Mouse (Mus musculus) hindbrain, embryonic 10.5 days (tissue): ENCODE measurements at regions not wholly inside any gene's neighbourhood (a gene's known extent, or its start where the extent isn't known, plus 50 kb on each side); places are given as distances from the start of the nearest gene placed in this dataset.

Experiments
- DNase-seq: peaks from one replicate; pipeline ENCODE4 v3.0.0-alpha.2; 2017; ENCODE audit warnings: low spot score
- H3K27ac ChIP-seq: fragments of 300-500 bp; sonication (generic); 2 replicates; pipeline ENCODE4 v1.5.1; 2016; ENCODE audit warnings: mild to moderate bottlenecking, moderate library complexity
- H3K27me3 ChIP-seq: fragments of 300-500 bp; sonication (generic); 2 replicates; pipeline ENCODE4 v1.6.1; 2016; ENCODE audit warnings: mild to moderate bottlenecking; ENCODE audit not compliant: poor library complexity, insufficient read depth, severe bottlenecking
- H3K36me3 ChIP-seq: fragments of 300-500 bp; sonication (generic); 2 replicates; pipeline ENCODE4 v1.6.1; 2016; ENCODE audit warnings: mild to moderate bottlenecking, moderate library complexity
- H3K4me1 ChIP-seq: fragments of 300-500 bp; sonication (generic); replicated peaks from 2 replicates; pipeline ENCODE4 v1.6.1; 2016; ENCODE audit warnings: mild to moderate bottlenecking
- H3K4me3 ChIP-seq: fragments of 300-500 bp; sonication (generic); 2 replicates; pipeline ENCODE4 v1.5.1; 2016; ENCODE audit warnings: mild to moderate bottlenecking, moderate library complexity
- H3K9me3 ChIP-seq: fragments of 300-500 bp; sonication (generic); 2 replicates; pipeline ENCODE4 v1.6.1; 2016; ENCODE audit warnings: mild to moderate bottlenecking, moderate library complexity
- WGBS: fragments of 180-500 bp; shearing (Covaris S2); methylation state at CpG from one replicate; pipeline ENCODE4 v1.1.7; 2016; 5-methylcytosine and 5-hydroxymethylcytosine counted together

DNA sequence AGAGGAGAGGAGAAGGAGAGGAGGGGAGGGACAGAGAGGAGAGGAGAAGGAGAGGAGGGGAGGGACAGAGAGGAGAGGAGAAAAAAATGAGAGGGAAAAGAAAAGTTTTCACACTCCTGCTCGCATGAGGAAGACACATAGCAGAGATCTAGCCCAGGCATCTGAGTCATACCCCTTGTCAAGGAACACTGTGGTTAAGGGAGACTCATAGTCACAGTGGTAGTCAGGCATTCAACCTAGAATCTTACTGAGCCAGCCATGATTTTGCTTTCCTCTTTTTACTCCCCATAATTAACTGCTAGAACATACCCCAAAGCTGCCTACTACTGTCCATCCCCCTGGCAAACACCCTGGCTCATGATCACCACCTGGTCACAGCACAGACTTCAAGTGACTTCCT, 160.6 kb downstream of the Nr2f2 start:
- Histone ChIP-seq H3K36me3 (no peaks in the 10 kb centered on the region), H3K4me1 (peaks cover 4% of the 10 kb centered on the region; the same call in 1 of the 2 replicates), H3K9me3 (no peaks in the 10 kb centered on the region), H3K27ac (no peak overlapping the region), H3K27me3 (no peaks in the 10 kb centered on the region), H3K4me3 (no peak overlapping the region)
- WGBS = 87% methylated on average over 1 of the region's 1 CpGs
- no peak for DNase-seq

DNA sequence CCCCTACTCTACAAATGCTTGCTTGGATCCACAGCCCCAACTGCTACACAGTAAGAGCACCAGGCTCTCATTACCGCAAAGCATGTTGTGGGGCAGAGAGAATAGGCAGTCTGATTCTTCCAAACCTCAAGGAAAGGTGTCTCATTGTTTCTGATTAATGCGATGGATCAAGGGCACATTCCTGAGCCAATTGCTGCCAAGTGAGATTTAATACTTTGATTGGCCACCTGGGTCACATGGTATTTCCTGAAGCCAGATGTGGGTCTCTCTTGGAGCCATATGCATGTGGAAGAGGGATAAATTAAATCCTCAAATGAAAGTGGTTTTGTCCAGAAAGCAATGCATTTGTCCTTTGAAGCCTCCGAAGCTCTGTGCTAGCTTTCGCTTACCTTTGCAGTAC, 166.3 kb downstream of the Nr2f2 start:
- H3K4me1 ChIP-seq = no peaks in the 10 kb centered on the region
- H3K27me3 ChIP-seq = no peaks in the 10 kb centered on the region
- H3K27ac ChIP-seq = no peak overlapping the region
- no peaks in the 10 kb centered on the region for H3K36me3 ChIP-seq
- no peaks in the 10 kb centered on the region for H3K9me3 ChIP-seq
- H3K4me3 ChIP-seq = no peak overlapping the region
- DNase-seq = no peak
- 93% methylated on average over 4 of the region's 4 CpGs for WGBS

DNA sequence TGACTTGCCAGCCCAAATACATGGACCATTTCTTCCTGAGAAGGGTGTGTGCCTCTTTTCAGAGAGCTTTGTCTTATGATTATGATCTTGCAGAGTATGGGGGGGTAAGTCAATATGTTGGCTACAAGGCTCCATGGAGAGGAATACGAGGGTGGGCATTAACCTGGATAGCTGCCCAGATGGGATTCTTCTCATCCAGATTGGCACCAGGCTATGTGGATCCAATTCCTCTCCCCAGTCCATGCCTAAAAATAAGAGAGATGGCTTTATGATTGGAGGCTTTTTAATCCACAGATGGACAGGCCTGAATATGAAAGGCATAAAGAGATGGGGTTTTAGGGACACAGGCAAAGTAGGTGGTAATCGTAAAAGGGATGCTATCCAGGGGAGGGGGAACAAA, 187.6 kb downstream of the Nr2f2 start:
- Histone ChIP-seq H3K27ac (no peak overlapping the region), H3K27me3 (peaks cover 59% of the 10 kb centered on the region), H3K4me1 (peaks cover 16% of the 10 kb centered on the region), H3K36me3 (no peaks in the 10 kb centered on the region), H3K4me3 (no peak overlapping the region), H3K9me3 (no peaks in the 10 kb centered on the region)
- DNase-seq = no peak
- 86% methylated on average over 2 of the region's 2 CpGs for WGBS

DNA sequence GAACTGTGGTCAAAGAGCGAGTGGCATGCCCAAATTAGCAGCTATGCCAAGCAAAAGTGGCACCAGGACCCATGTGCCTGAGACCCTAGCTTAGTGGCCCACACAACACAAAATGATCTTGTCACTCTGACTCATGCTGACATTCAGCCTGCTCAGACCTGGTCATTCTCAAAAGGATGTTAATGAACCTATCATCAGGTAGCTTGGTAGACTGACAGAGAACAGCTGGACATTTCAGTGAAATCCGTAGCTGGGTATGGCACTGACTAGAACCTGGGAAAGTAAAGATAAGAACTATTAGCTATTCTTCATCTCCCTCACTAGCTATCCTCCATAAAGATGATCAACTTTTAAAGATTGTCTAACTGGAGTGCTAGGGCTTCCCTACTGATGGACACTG, 188.5 kb downstream of the Nr2f2 start:
- Histone ChIP-seq H3K9me3 (no peaks in the 10 kb centered on the region), H3K4me3 (no peak overlapping the region), H3K36me3 (no peaks in the 10 kb centered on the region), H3K27ac (no peak overlapping the region), H3K27me3 (peaks cover 59% of the 10 kb centered on the region), H3K4me1 (peaks cover 16% of the 10 kb centered on the region)
- 84% methylated on average over 2 of the region's 2 CpGs for WGBS
- DNase-seq = no peak

DNA sequence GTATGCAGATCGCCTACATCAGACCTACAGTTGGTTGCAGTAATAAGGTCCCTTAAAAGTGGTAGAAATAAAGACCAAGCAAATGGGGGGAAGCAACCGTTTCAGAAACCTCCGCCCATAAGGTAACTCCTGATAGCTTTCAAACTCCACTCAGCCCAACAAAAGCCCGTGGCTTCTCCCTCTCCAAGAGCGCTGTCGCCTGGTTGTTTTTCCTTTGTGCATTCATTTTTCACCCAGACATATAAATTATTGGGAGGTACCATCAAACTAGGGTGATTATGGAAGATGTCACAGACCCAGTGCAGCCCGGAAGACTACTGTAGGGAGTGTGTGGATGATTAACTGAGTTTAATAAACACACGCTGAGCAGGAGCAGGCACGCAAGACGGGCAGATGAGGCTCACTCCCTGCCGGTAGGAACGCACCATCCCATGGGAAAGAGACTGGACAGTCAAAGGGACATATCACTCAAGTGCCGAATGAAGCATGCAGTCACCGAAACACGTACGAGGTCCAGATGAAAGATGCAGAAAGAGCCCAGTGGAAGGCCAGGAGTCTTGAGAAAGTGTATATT, 189.8 kb downstream of the Nr2f2 start:
- H3K4me3 ChIP-seq = no peak overlapping the region
- H3K27me3 ChIP-seq = peaks cover 59% of the 10 kb centered on the region
- no peaks in the 10 kb centered on the region for H3K36me3 ChIP-seq
- no peak overlapping the region for H3K27ac ChIP-seq
- WGBS = 58% methylated on average over 16 of the region's 16 CpGs
- H3K4me1 ChIP-seq = peaks cover 16% of the 10 kb centered on the region
- H3K9me3 ChIP-seq = no peaks in the 10 kb centered on the region
- DNase-seq = no peak

DNA sequence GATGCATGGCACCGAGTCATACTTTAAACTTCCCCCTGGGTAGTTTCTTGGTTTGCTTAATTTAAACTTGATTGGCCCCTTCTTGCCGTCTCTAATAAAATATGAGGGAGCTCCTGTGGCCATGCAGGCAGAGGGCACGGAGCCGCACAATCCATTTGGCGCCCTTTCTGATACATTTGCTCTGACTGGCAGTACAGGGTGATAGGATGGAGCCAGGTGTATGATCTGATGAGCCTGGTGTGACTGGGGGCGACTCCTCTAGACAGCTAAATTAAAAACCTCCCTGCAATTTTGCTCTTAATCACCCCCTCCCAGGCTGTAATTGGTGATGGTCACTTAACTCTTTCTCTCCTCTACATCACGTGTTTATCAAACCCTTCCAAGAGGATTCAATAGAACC, 190.4 kb downstream of the Nr2f2 start:
- DNase-seq = no peak
- Histone ChIP-seq H3K36me3 (no peaks in the 10 kb centered on the region), H3K4me1 (peaks cover 16% of the 10 kb centered on the region), H3K9me3 (no peaks in the 10 kb centered on the region), H3K4me3 (no peak overlapping the region), H3K27me3 (peaks cover 59% of the 10 kb centered on the region), H3K27ac (no peak overlapping the region)
- 82% methylated on average over 7 of the region's 7 CpGs for WGBS

DNA sequence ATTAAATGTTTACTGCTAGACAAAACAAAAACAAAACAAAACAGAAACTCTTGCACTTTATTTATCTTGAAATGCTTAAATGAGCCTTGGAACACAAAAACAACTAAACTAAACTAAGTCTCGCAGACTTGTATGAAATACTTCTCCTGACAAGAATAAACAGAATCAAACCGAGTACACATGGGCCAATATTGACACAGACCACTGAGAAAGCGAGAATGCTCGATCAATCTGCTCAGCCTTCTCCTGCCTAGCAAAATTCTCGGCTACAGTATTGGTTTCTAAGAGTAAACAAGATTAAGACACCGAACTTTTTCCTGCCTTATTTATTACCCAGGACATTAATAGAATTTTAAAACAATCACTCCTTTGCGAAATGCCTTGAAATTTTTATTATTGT, 194.1 kb downstream of the Nr2f2 start:
- WGBS = 44% methylated on average over 7 of the region's 7 CpGs
- peak overlapping the region; percentile 35; the same call in 1 of the 2 replicates for H3K27ac ChIP-seq
- no peaks in the 10 kb centered on the region for H3K36me3 ChIP-seq
- H3K4me1 ChIP-seq = peaks cover 14% of the 10 kb centered on the region
- no peaks in the 10 kb centered on the region for H3K9me3 ChIP-seq
- H3K27me3 ChIP-seq = peaks cover 62% of the 10 kb centered on the region
- DNase-seq = no peak
- H3K4me3 ChIP-seq = no peak overlapping the region

DNA sequence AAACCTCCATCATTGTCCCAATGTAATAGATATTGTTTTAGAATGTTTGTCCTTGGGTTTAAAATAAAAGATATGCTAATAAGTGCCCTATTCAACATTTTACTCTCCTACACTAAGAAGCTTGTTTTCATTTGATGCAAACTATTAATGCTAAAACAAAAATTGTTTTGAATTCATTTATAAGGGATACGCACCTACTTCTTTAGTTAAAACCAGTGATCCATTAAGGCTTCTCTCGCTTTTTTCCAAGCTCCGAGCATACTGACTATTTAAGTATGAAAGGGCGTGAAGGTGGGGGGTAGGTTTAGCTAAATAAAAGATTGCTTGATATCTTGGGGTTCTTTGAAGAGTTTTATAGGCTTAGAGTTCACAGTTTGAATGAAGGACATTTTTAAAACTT, 195.1 kb downstream of the Nr2f2 start:
- Histone ChIP-seq H3K27me3 (peaks cover 60% of the 10 kb centered on the region), H3K9me3 (no peaks in the 10 kb centered on the region), H3K27ac (no peak overlapping the region), H3K4me3 (no peak overlapping the region), H3K4me1 (peaks cover 15% of the 10 kb centered on the region), H3K36me3 (no peaks in the 10 kb centered on the region)
- DNase-seq = no peak
- 37% methylated on average over 4 of the region's 4 CpGs for WGBS

DNA sequence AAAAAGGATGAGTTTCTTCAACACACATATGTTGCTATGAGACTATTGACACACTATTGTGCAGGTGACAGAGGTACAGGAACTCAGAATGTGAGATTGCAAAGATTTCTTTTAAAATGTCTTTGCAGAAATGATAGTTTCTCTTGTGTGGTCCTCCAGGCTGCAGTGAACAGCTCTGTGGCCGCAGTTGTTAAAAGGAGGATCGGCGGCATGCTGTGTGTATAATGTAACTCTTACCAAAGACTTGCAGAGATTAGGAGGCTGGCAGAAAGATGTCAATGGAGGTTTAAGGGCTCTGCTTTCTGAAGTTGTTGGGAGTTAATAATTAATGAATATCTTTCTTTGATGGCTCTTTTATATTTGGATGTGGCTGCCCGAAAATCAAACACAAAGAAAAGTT, 198.5 kb downstream of the Nr2f2 start:
- Histone ChIP-seq H3K27me3 (peaks cover 76% of the 10 kb centered on the region), H3K4me3 (no peak overlapping the region; the same call in 1 of the 2 replicates), H3K9me3 (no peaks in the 10 kb centered on the region), H3K27ac (peak overlapping the region; percentile 23; the same call in 1 of the 2 replicates), H3K4me1 (peaks cover 33% of the 10 kb centered on the region), H3K36me3 (no peaks in the 10 kb centered on the region)
- no peak for DNase-seq
- 31% methylated on average over 4 of the region's 4 CpGs for WGBS

DNA sequence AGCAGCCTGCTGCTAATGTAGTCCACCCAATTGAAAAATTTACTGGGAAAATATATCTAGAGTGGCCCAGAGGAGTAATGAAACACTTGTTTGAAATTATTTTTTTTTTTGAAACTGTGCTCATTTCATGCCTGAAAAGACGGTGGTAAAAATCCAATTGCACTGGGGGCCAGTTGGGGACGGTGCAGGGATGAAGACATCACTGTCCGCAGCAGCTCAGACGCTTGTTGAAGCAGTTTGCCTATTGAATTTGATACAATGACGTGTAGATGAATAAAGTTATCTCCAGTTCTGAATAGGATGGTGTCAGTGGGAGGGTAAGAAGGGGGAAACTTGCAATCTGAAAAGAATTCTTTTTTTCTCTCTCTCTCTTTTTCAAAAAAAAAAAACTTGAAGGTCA, 200.5 kb downstream of the Nr2f2 start:
- WGBS = 32% methylated on average over 5 of the region's 5 CpGs

DNA sequence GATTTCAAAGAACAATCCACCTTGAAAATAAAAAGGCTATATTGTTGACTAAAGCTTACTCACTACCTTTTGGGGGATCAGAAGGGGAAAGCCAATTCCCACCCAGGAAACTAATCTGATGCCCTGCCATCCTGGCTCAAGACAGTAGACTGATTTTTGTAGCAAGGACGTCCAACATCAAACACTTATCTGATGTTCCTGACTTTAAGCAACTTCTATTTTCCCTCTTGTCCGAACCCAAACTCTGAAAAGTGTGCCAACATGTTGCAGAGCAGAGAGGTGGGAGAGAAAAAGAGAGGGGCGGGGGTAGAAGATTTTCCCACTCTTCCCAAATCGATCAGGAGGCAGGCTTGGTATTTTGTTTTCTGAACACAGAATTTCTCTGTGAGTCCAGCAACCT, 201.0 kb downstream of the Nr2f2 start:
- Histone ChIP-seq H3K36me3 (no peaks in the 10 kb centered on the region), H3K27ac (peak overlapping the region; percentile 56; the same call in 1 of the 2 replicates), H3K27me3 (peaks cover 92% of the 10 kb centered on the region), H3K4me3 (no peak overlapping the region), H3K9me3 (no peaks in the 10 kb centered on the region), H3K4me1 (peaks cover 33% of the 10 kb centered on the region)
- DNase-seq = no peak
- WGBS = 38% methylated on average over 4 of the region's 4 CpGs

More for the DNA sequence above, 200.5 kb downstream of the Nr2f2 start:
- Histone ChIP-seq H3K9me3 (no peaks in the 10 kb centered on the region), H3K27me3 (peaks cover 92% of the 10 kb centered on the region), H3K4me1 (peaks cover 33% of the 10 kb centered on the region), H3K4me3 (no peak overlapping the region), H3K27ac (peak overlapping the region; percentile 56; the same call in 1 of the 2 replicates), H3K36me3 (no peaks in the 10 kb centered on the region)
- peak; percentile 22 for DNase-seq

DNA sequence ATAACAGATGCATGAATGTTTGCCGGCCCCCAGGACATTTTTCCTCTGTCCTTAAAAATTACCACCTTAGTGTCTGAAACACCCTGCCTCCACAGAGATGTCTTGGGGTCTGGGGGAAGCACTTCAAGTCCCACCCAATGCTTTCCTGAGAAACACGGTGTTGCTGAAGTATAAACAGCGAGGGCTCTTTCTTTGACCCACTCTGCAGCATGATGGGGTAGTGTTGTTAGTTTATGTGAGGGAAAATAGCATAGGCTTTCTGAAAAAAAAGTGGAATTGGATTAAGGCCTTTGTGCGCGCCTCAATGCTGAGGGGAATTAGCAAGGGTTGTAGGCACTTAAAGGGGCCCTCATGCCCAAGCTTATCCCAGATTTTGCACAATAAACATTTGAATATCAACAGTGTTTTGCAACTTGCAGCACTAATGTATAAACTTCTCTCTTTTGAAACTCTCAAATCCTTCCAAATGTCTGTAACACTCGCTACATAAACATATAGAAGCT, 201.8 kb downstream of the Nr2f2 start:
- no peaks in the 10 kb centered on the region for H3K36me3 ChIP-seq
- 48% methylated on average over 6 of the region's 6 CpGs for WGBS
- H3K4me3 ChIP-seq = no peak overlapping the region
- no peak for DNase-seq
- no peaks in the 10 kb centered on the region for H3K9me3 ChIP-seq
- peaks cover 33% of the 10 kb centered on the region for H3K4me1 ChIP-seq
- peaks cover 92% of the 10 kb centered on the region for H3K27me3 ChIP-seq
- peak overlapping the region; percentile 18; the same call in 1 of the 2 replicates for H3K27ac ChIP-seq

DNA sequence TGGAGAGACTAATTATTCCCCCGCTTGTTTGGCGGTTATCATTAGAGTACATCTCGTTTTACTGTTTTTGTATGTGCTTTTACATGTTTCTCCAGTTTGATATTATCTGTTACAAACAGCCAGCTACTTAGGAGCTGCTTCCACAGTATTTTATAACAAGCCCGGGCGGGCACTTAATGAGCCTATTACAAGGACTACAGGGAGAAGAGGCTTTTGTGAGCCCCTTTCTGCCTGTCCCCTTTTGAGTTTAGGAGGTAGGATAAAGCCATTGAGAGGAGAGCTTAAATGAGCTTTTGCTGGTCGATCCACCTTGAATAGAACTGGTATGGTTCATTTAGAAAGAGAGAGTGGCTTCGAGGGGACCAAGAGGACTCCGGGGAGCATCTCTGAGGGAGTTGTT, 208.0 kb downstream of the Nr2f2 start:
- no peaks in the 10 kb centered on the region for H3K36me3 ChIP-seq
- DNase-seq = no peak
- peaks cover 93% of the 10 kb centered on the region for H3K27me3 ChIP-seq
- H3K27ac ChIP-seq = no peak overlapping the region
- no peak overlapping the region for H3K4me3 ChIP-seq
- 53% methylated on average over 8 of the region's 8 CpGs for WGBS
- no peaks in the 10 kb centered on the region for H3K9me3 ChIP-seq
- 0 out of 2 replicates have a peak, but pooled peaks cover 5% of the 10 kb centered on the region for H3K4me1 ChIP-seq
